Comparison of ENCODE assay signal across 9 mouse cellular contexts in the genomic region with DNA sequence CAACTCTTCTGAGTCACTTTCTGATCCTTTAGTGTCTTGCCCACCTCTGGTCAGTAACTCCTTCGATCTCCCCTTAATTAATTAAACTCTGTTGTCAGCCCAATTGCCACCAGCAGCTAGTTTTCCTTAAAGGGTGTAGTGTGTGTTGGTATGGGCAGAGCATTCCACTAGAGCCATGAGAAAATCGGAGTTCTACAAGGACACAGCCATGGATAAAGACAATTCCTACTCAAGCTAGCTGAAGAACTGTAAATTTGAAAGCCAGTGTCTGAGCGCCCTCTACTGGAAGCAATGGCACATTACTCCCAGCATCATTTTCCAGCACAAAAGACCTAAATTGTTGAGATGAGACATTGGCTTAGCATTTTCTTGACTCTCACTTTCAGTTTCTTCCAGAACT. TPM values are rescaled to one million over a fixed set of nuclear protein-coding genes. Genes with fewer than 3 reads are reported as not detected.
A peak's percentile ranks its signal among the peaks of the same experiment; 100 is the strongest.
DNase-seq lines count a peak whose midpoint lies in the region; ATAC-seq and TF ChIP-seq lines count a peak whose summit lies in the region.
"Had no signal": no experiment of that assay in that cellular context is flagged by ENCODE, and none has a peak within 500 bp of the region (broad histone marks: within the 10 kb centered on the region; RNA-seq: fewer than 3 reads in every experiment).

No protein-coding gene starts in this region.

- TF ChIP-seq EP300 in heart, postnatal 0 days (IDR thresholded peaks at IDR 0.05; ENCODE audit: low read depth) = no peak

- ATAC-seq in hindbrain, embryonic 13.5 days (ENCODE audit: low FRiP score) = no peak
- ATAC-seq in heart, postnatal 0 days (ENCODE audit: insufficient read depth, low read depth) = no peak; the same call in 1 of the 2 replicates

- 34% methylated on average over 3 of the region's 3 CpGs for WGBS in hindbrain, embryonic 10.5 days
- 32% methylated on average over 3 of the region's 3 CpGs for WGBS in hindbrain, embryonic 13.5 days
- WGBS in heart, postnatal 0 days = 34% methylated on average over 3 of the region's 3 CpGs

- H3K4me2 ChIP-seq in hindbrain, embryonic 13.5 days = no peak overlapping the region
- no peak overlapping the region for H3K4me2 ChIP-seq in heart, postnatal 0 days (ENCODE audit: low read depth, low read length)
- H3K4me2 ChIP-seq: embryonic facial prominence, embryonic 12.5 days had no signal

- TF ChIP-seq CTCF in heart, postnatal 0 days (IDR thresholded peaks at IDR 0.05; ENCODE audit: low read depth) = peak; percentile 96

- H3K9ac ChIP-seq in hindbrain, embryonic 13.5 days = no peak overlapping the region
- no peak overlapping the region for H3K9ac ChIP-seq in heart, postnatal 0 days (replicated peaks; ENCODE audit: low read depth, low read length)
- H3K9ac ChIP-seq: embryonic facial prominence, embryonic 12.5 days had no signal

- 0 out of 2 replicates have a peak, but pooled peaks cover 4% of the 10 kb centered on the region for H3K4me1 ChIP-seq in hindbrain, embryonic 10.5 days (replicated peaks)
- H3K4me1 ChIP-seq in hindbrain, embryonic 13.5 days (replicated peaks) = no peaks in the 10 kb centered on the region
- H3K4me1 ChIP-seq in heart, postnatal 0 days (ENCODE audit: control insufficient read depth, insufficient read depth) = no peaks in the 10 kb centered on the region
- H3K4me1 ChIP-seq: embryonic facial prominence, embryonic 12.5 days had no signal

- no peak overlapping the region for H3K4me3 ChIP-seq in hindbrain, embryonic 10.5 days
- no peak overlapping the region for H3K4me3 ChIP-seq in hindbrain, embryonic 13.5 days
- no peak overlapping the region for H3K4me3 ChIP-seq in heart, postnatal 0 days (ENCODE audit: low read depth, low read length)
- H3K4me3 ChIP-seq: embryonic facial prominence, embryonic 12.5 days had no signal

- H3K36me3 ChIP-seq in hindbrain, embryonic 10.5 days = no peaks in the 10 kb centered on the region
- no peaks in the 10 kb centered on the region for H3K36me3 ChIP-seq in hindbrain, embryonic 13.5 days
- H3K36me3 ChIP-seq in heart, postnatal 0 days (replicated peaks; ENCODE audit: control insufficient read depth, insufficient read depth, low read length) = no peaks in the 10 kb centered on the region
- H3K36me3 ChIP-seq: embryonic facial prominence, embryonic 12.5 days had no signal

- peak; percentile 74 for DNase-seq in hindbrain, embryonic 10.5 days (ENCODE audit: low spot score)
- peak; percentile 69 to 75 for DNase-seq in adrenal gland, adult 18-20 months (ENCODE audit: low spot score in 2 of 2)
- peak; percentile 74 for DNase-seq in embryo, embryonic 10 days (ENCODE audit: low spot score)
- peak; percentile 68 for DNase-seq in heart, postnatal 0 days (ENCODE audit: low spot score)
- DNase-seq in layer of hippocampus, postnatal 25 days (ENCODE audit: extremely low spot score in 1 of 2, low spot score in 1 of 2) = peak; percentile 64 to 80
- peak; percentile 46 to 81 for DNase-seq in lung, postnatal 4 days
- peak; percentile 58 to 73 for DNase-seq in spleen, postnatal 10 days (ENCODE audit: low spot score in 2 of 2)

- H3K9me3 ChIP-seq in hindbrain, embryonic 10.5 days = no peaks in the 10 kb centered on the region
- H3K9me3 ChIP-seq in hindbrain, embryonic 13.5 days = no peaks in the 10 kb centered on the region
- no peaks in the 10 kb centered on the region for H3K9me3 ChIP-seq in heart, postnatal 0 days (replicated peaks; ENCODE audit: control insufficient read depth, low read length)
- H3K9me3 ChIP-seq: embryonic facial prominence, embryonic 12.5 days had no signal

- no peak overlapping the region for H3K27ac ChIP-seq in hindbrain, embryonic 10.5 days
- no peak overlapping the region; the same call in 1 of the 2 replicates for H3K27ac ChIP-seq in hindbrain, embryonic 13.5 days
- H3K27ac ChIP-seq in heart, postnatal 0 days (ENCODE audit: low read depth) = no peak overlapping the region
- H3K27ac ChIP-seq: embryonic facial prominence, embryonic 12.5 days had no signal

- peaks cover 23% of the 10 kb centered on the region for H3K27me3 ChIP-seq in hindbrain, embryonic 10.5 days (ENCODE audit: insufficient read depth, poor library complexity, severe bottlenecking)
- H3K27me3 ChIP-seq in hindbrain, embryonic 13.5 days = peaks cover 21% of the 10 kb centered on the region
- H3K27me3 ChIP-seq in heart, postnatal 0 days (ENCODE audit: control insufficient read depth, insufficient read depth, low read length) = no peaks in the 10 kb centered on the region
- H3K27me3 ChIP-seq: embryonic facial prominence, embryonic 12.5 days had no signal

RNA-seq across cellular contexts. Expression of a gene that starts 30.1 kb away (rescaled TPM):
- 38.3 and 44.1 TPM in 2 replicates for polyA plus RNA-seq in hindbrain, embryonic 10.5 days (2016; fragmentation: Nextera tagmentation; extraction: Ambion mirVana)
- polyA plus RNA-seq in hindbrain, embryonic 13.5 days (2015; fragmentation: Nextera tagmentation; extraction: Ambion mirVana) = 31.6 and 35.1 TPM in 2 replicates
- total RNA-seq in adrenal gland, adult 18-20 months (2021) = 10 to 100 TPM; 40.3 to 84.5 TPM
- 195 TPM in 2 replicates for total RNA-seq in heart, postnatal 0 days (2014; rRNA removed; ENCODE audit: low replicate concordance)
- 282 and 284 TPM in 2 replicates for polyA plus RNA-seq in heart, postnatal 0 days (2015; fragmentation: Nextera tagmentation; extraction: Ambion mirVana)
- total RNA-seq in layer of hippocampus, postnatal 25 days (2021) = 10 to 100 TPM; 68.7 to 71.2 TPM
